Mouse (Mus musculus) lung, adult 18-20 months (tissue): ENCODE results near the gene Etfbkmt.
"Not testable (repeated sequence)": the region's sequence is repeated elsewhere in the genome, so short reads cannot be mapped to it uniquely, and the experiment has no call there.

ENCODE experiments used
- DNase-seq, 2 experiments: peaks; one replicate each; pipeline ENCODE4 v3.0.0; 2022; ENCODE audit warnings: mixed read lengths in 2 of 2

Etfbkmt gene

GRCm38 (mm10) chr6:149134391-149135150 is 5.1 kb upstream of the Etfbkmt start:
- no peak for DNase-seq

GRCm38 (mm10) chr6:149135631-149136030 is 4.0 kb upstream of the Etfbkmt start:
- no peak for DNase-seq

GRCm38 (mm10) chr6:149137936-149138335 is 1.7 kb upstream of the Etfbkmt start:
- no peak for DNase-seq

GRCm38 (mm10) chr6:149139011-149139410 is 638 bp upstream of the Etfbkmt start:
- DNase-seq, result no peak

- DNase-seq, result peak; percentile 90 to 92
Observed at GRCm38 (mm10) chr6:149141393-149142173, 1.9 kb downstream of the Etfbkmt start.

GRCm38 (mm10) chr6:149145143-149145542 is 5.5 kb downstream of the Etfbkmt start:
- no peak for DNase-seq

GRCm38 (mm10) chr6:149148436-149149229 is 9.0 kb downstream of the Etfbkmt start:
- no peak for DNase-seq

GRCm38 (mm10) chr6:149152119-149152518 is 12.5 kb downstream of the Etfbkmt start:
- no peak for DNase-seq

- no peak for DNase-seq
Observed at GRCm38 (mm10) chr6:149153473-149154115, 13.9 kb downstream of the Etfbkmt start.

GRCm38 (mm10) chr6:149154116-149155030 is 14.7 kb downstream of the Etfbkmt start:
- DNase-seq, result no peak

- DNase-seq, result no peak
Observed at GRCm38 (mm10) chr6:149155031-149155841, 15.6 kb downstream of the Etfbkmt start.

GRCm38 (mm10) chr6:149167038-149167437 is 27.4 kb downstream of the Etfbkmt start:
- peak in 1 of 2 experiments; percentile 28 for DNase-seq

- no peak for DNase-seq
Observed at GRCm38 (mm10) chr6:149167672-149168071, 28.0 kb downstream of the Etfbkmt start.

GRCm38 (mm10) chr6:149168436-149168835 is 28.8 kb downstream of the Etfbkmt start:
- DNase-seq, result no peak

GRCm38 (mm10) chr6:149169965-149170364 is 30.3 kb downstream of the Etfbkmt start:
- DNase-seq, result not testable (repeated sequence)

GRCm38 (mm10) chr6:149173831-149174625 is 34.4 kb downstream of the Etfbkmt start:
- no peak for DNase-seq

- no peak for DNase-seq
Observed at GRCm38 (mm10) chr6:149174932-149175570, 35.4 kb downstream of the Etfbkmt start.

GRCm38 (mm10) chr6:149179064-149179463 is 39.4 kb downstream of the Etfbkmt start:
- DNase-seq, result no peak

- no peak for DNase-seq
Observed at GRCm38 (mm10) chr6:149184007-149184406, 44.4 kb downstream of the Etfbkmt start.
